Mouse (Mus musculus) lung, embryonic 15.5 days (tissue): ENCODE data around the gene Lamp1. TPM values are rescaled to one million over a fixed set of nuclear protein-coding genes. Genes with fewer than 3 reads are reported as not detected.
"Not testable (repeated sequence)": the region's sequence is repeated elsewhere in the genome, so short reads cannot be mapped to it uniquely, and the experiment has no call there.

Experiments
- ATAC-seq: fragments of 200-750 bp; cut with Nextera tagmentation; 2 replicates; pipeline ENCODE4 v1.8.0; 2017; ENCODE audit warnings: moderate number of reproducible peaks, borderline replicate concordance; ENCODE audit not compliant: low FRiP score, low TSS enrichment; ENCODE audit errors: extremely low read depth
- H3K27ac ChIP-seq: fragments of 300-500 bp; sonication (generic); 2 replicates; pipeline ENCODE4 v1.5.1; 2015; ENCODE audit warnings: moderate library complexity, mild to moderate bottlenecking, inconsistent platforms
- H3K27me3 ChIP-seq: fragments of 300-500 bp; sonication (generic); 2 replicates; pipeline ENCODE4 v1.6.1; 2015; ENCODE audit warnings: inconsistent platforms
- H3K36me3 ChIP-seq: fragments of 300-500 bp; sonication (generic); 2 replicates; pipeline ENCODE4 v1.6.1; 2015; ENCODE audit warnings: inconsistent platforms
- H3K4me1 ChIP-seq: fragments of 300-500 bp; sonication (generic); 2 replicates; pipeline ENCODE4 v1.6.1; 2015; ENCODE audit warnings: inconsistent platforms
- H3K4me2 ChIP-seq: fragments of 300-500 bp; sonication (generic); 2 replicates; pipeline ENCODE4 v1.6.1; 2015; ENCODE audit warnings: inconsistent platforms, mild to moderate bottlenecking, moderate library complexity
- H3K4me3 ChIP-seq: fragments of 300-500 bp; sonication (generic); 2 replicates; pipeline ENCODE4 v1.5.1; 2015; ENCODE audit warnings: mild to moderate bottlenecking, inconsistent platforms
- H3K9ac ChIP-seq: fragments of 300-500 bp; sonication (generic); 2 replicates; pipeline ENCODE4 v1.6.1; 2015; ENCODE audit warnings: inconsistent platforms
- H3K9me3 ChIP-seq: fragments of 300-500 bp; sonication (generic); 2 replicates; pipeline ENCODE4 v1.6.1; 2016; ENCODE audit warnings: inconsistent platforms
- WGBS: fragments of 180-500 bp; shearing (Covaris S2); methylation state at CpG from one replicate; pipeline ENCODE4 v1.1.7; 2015; 5-methylcytosine and 5-hydroxymethylcytosine counted together
- polyA plus RNA-seq: library from polyadenylated mRNA; unstranded; fragments of >200 nt; fragmentation: Nextera tagmentation; extraction: Ambion mirVana; gene quantifications from 2 replicates; pipeline ENCODE4 v1.2.1, GENCODE M21; 2015

The Lamp1 gene
- polyA plus RNA-seq, result 318 and 321 TPM in 2 replicates

DNA sequence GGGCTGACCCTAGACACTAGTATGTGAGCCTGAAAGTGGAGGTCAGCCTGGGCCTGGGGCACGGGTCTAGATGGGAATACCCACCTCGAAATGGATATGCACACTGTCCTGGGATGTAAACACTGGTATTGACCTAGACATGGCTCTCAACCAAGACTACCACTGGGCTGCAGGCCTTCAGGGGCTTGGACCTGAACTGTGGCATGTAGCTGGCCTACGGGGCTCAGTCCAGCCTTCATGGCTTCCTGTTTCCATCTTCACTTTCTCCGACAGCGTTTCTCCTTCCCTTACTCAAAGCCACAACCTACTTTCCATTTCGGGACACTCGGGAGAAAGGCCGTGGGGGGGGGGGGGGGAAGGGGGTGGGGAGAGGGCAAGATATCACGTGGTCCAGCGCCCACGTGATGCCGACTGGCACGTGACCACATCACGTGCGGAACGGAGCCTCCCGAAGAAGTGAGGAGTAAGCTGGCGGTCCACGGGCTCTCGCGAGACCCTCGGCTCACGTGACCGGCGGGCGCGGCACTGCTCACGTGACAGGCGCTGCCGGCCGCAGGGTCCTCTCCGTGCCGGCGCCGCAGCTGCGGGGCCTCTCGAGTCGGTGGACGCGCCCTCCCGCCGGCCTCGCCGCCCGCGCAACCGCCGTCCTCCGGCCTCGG lies at the start of gene Lamp1:
Lamp1 (plus strand) TSS at position 444 of the 659 bp plus-strand sequence.
- H3K9me3 ChIP-seq, result no peaks in the 10 kb centered on the region
- H3K4me2 ChIP-seq, result peak within 1 kb of the TSS; percentile 81
- WGBS, result 1% methylated on average over 44 of the region's 50 CpGs
- peak; percentile 95 for ATAC-seq
- no peaks in the 10 kb centered on the region for H3K36me3 ChIP-seq
- H3K4me3 ChIP-seq, result peak within 1 kb of the TSS; percentile 86
- H3K9ac ChIP-seq, result peak within 1 kb of the TSS; percentile 88
- peaks cover 20% of the 10 kb centered on the region for H3K4me1 ChIP-seq
- H3K27me3 ChIP-seq, result no peaks in the 10 kb centered on the region
- H3K27ac ChIP-seq, result 0 out of 2 replicates have a peak within 1 kb of the TSS, but pooled peaks have one; percentile 25

DNA sequence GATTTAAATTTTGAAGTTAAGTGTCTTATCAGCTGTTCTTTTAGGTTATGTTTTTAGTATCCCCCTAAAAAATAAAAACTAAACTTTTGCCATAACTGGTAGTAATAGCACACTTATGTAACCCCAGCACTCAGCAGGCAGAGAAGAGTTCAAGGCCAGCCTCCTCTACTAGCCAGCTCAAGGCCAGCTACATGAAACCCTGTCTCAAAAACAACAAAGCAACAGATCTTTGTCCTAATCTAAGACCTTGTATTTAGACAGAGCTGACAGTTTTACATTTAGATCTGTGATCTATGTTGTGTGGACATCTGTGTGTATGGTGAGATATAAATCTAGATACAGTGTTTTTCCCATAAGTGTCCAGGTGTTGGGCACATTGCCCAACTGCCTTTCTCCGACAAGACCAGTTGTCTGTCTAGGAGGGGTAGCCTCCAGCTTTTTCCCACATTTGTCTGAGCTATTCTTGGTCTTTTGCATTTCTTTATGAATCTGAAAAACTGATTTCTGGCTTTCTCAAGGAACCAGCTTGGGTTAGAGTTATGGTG lies 49.5 kb upstream of the Lamp1 start:
- Histone ChIP-seq H3K4me2 (no peak overlapping the region), H3K36me3 (peaks cover 4% of the 10 kb centered on the region; the same call in 1 of the 2 replicates), H3K9me3 (no peaks in the 10 kb centered on the region), H3K27me3 (no peaks in the 10 kb centered on the region), H3K27ac (no peak overlapping the region), H3K4me3 (no peak overlapping the region), H3K9ac (no peak overlapping the region), H3K4me1 (peaks cover 20% of the 10 kb centered on the region)
- WGBS, result 59% methylated on average over 1 of the region's 1 CpGs
- ATAC-seq, result no peak

DNA sequence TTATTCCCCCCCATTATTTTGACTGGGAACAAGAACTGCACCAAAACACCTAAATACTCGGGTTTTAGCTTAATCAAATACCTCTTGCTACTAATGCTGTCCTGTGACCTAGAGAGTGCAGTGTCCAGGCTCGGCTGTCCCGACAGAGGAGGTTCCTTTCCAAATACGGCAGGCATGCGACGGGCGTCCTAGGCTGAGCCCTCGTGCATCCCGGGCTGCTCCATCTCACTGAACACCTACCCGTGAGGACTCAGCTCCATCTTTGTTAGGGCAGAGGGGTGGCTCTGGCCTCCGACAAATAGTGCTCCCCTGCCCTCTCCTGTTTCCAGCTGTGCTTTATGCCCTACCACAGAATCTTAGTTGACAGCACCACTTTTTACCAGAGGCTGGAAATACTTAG lies 47.0 kb upstream of the Lamp1 start:
- 76% methylated on average over 11 of the region's 11 CpGs for WGBS
- no peak overlapping the region for H3K9ac ChIP-seq
- H3K4me1 ChIP-seq, result peaks cover 13% of the 10 kb centered on the region

DNA sequence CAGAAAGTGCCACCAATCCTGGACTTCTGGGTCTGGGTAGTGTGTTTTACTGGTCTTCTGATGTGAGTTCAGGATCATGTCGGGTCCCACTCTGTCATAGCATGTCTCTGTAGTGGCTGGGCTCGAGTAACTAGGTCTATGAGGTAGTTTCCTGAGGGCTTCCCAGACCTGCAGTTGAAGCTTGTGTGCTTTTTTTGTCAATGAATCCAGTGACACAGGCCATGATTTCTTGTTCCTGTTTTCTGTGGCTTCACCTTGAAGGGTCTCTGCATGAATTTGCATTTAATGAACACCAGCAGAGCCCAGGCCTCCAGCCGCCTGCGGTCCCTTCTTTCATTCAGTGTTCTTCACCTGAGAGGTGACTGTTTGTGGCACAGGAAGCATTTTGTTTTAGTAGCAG lies 45.7 kb upstream of the Lamp1 start:
- H3K27me3 ChIP-seq, result no peaks in the 10 kb centered on the region
- H3K4me2 ChIP-seq, result no peak overlapping the region
- no peaks in the 10 kb centered on the region for H3K9me3 ChIP-seq
- peaks cover 5% of the 10 kb centered on the region; the same call in 1 of the 2 replicates for H3K4me1 ChIP-seq
- no peak overlapping the region for H3K9ac ChIP-seq
- no peak overlapping the region for H3K27ac ChIP-seq
- no peak for ATAC-seq
- peaks cover 19% of the 10 kb centered on the region for H3K36me3 ChIP-seq
- WGBS, result 91% methylated on average over 4 of the region's 4 CpGs
- H3K4me3 ChIP-seq, result no peak overlapping the region

More for the DNA sequence above, 47.0 kb upstream of the Lamp1 start:
- Histone ChIP-seq H3K9me3 (no peaks in the 10 kb centered on the region), H3K27me3 (no peaks in the 10 kb centered on the region), H3K4me3 (no peak overlapping the region), H3K27ac (no peak overlapping the region), H3K36me3 (peaks cover 11% of the 10 kb centered on the region; the same call in 1 of the 2 replicates), H3K4me2 (no peak overlapping the region)
- ATAC-seq, result no peak

DNA sequence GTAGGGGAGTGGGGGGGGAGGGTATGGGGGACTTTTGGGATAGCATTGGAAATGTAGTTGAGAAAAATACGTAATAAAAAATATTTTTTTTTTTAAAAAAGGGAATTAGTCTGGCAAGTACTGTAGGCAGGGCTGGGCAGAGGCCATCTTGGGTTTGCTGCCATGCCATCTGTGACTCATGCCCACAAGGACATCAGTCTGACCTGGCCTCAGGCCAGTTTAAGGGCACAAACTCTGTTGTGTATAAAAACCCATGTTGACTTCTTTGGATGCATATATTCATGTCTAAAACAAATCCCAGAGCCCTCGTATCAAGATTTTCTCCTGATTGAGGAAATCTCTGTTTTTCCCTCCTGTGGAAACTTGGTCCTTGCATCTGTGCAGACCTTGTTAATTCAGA lies 41.9 kb upstream of the Lamp1 start:
- H3K4me1 ChIP-seq, result no peaks in the 10 kb centered on the region
- WGBS, result 80% methylated on average over 2 of the region's 2 CpGs
- H3K4me2 ChIP-seq, result no peak overlapping the region
- H3K36me3 ChIP-seq, result peaks cover 39% of the 10 kb centered on the region
- no peak for ATAC-seq
- H3K4me3 ChIP-seq, result no peak overlapping the region
- no peak overlapping the region for H3K9ac ChIP-seq
- no peaks in the 10 kb centered on the region for H3K27me3 ChIP-seq
- H3K9me3 ChIP-seq, result no peaks in the 10 kb centered on the region
- no peak overlapping the region for H3K27ac ChIP-seq

DNA sequence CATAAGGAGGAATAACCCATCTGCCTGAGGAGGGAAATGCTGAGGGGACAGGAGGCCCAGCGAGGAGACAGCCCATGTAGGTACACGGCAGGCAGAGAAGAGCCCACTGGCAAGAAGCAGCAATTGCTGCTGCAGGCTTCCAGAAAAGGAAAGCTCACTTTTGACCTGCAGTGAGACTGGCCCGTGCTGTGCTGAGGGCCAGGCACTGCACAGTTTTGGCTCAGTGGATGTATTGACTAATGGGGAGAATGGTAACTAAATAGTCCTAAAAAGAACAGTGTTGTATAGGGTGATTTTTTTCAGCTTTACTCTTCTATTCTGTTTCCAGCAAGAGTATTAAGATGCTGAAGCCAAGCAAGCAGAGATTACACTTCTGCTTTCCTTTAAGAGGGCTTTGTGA lies 40.4 kb upstream of the Lamp1 start:
- ATAC-seq, result no peak
- H3K9me3 ChIP-seq, result no peaks in the 10 kb centered on the region
- H3K36me3 ChIP-seq, result peaks cover 47% of the 10 kb centered on the region
- H3K4me1 ChIP-seq, result no peaks in the 10 kb centered on the region
- H3K27me3 ChIP-seq, result no peaks in the 10 kb centered on the region
- no peak overlapping the region for H3K4me3 ChIP-seq
- WGBS, result 81% methylated on average over 3 of the region's 3 CpGs
- no peak overlapping the region for H3K4me2 ChIP-seq
- no peak overlapping the region for H3K27ac ChIP-seq
- no peak overlapping the region for H3K9ac ChIP-seq

DNA sequence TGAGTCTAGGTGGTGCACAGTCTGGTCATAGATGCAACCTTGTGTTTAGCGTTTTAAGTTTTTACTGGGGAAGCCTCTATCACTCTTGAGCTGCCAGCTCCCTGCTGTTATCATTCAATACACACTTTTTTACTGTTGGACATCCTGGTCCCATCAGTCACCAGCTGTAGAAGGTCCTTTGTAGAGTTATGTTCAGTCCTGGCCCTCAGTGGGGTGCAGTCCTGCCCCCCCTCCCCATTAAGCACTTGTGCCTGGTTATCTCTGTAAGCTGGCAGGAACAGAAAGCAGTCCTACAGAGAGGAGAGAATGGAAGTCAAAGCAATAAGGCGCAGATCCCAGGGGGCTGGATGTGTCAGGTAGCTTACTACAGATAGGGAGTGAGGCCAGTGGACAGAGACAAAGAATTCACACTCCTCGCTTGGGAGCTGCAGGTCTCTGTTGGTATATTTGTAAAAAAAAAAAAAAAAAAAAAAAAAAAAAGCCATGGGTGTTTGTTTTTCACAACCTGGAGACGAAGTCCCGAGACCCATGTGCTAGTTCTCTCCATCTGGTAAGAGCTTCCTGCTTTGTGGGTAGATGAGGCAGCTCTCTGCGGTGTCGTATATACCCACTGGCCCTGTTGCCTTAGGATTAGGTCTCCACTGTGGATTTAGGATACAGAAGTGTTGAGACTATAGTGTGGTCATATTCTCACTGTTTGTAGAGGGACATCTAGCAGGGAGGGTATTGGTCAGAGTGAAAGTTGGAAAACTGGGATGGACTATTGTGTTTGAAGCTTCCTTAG lies 37.9 kb upstream of the Lamp1 start:
- H3K4me3 ChIP-seq, result no peak overlapping the region
- peaks cover 60% of the 10 kb centered on the region for H3K36me3 ChIP-seq
- no peak overlapping the region for H3K27ac ChIP-seq
- no peaks in the 10 kb centered on the region for H3K27me3 ChIP-seq
- 82% methylated on average over 7 of the region's 7 CpGs for WGBS
- no peak overlapping the region for H3K4me2 ChIP-seq
- H3K4me1 ChIP-seq, result no peaks in the 10 kb centered on the region
- ATAC-seq, result no peak
- H3K9me3 ChIP-seq, result no peaks in the 10 kb centered on the region
- H3K9ac ChIP-seq, result no peak overlapping the region

DNA sequence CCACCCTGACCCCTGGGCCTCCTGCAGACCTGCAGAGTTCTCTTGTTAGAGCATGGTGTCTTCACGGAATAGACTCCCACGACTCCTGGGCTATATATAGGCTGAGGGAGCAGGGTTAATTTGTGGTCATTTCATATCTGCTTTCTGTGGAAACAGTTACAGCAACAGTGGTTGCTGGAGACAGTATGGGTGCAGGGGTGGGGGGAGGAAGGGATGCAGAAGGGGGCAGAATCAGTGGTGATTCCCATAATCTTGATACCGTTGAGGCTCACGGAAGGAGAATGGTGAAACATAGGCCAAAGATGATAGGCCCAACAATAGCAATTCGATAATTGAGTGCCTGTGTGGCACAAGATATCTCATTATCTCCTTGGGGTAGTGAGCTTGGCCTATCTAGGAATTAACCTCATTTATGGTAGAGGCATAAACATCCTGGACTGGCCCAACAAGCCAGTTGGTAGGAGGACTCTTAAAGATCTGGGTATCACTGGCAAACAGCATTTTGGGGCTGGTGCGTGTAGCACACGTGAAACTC lies 36.0 kb upstream of the Lamp1 start:
- Histone ChIP-seq H3K9me3 (no peaks in the 10 kb centered on the region), H3K9ac (no peak overlapping the region), H3K4me1 (no peaks in the 10 kb centered on the region), H3K4me3 (no peak overlapping the region), H3K4me2 (no peak overlapping the region), H3K27me3 (no peaks in the 10 kb centered on the region), H3K27ac (no peak overlapping the region), H3K36me3 (peaks cover 72% of the 10 kb centered on the region)
- ATAC-seq, result no peak
- WGBS, result 91% methylated on average over 7 of the region's 7 CpGs

DNA sequence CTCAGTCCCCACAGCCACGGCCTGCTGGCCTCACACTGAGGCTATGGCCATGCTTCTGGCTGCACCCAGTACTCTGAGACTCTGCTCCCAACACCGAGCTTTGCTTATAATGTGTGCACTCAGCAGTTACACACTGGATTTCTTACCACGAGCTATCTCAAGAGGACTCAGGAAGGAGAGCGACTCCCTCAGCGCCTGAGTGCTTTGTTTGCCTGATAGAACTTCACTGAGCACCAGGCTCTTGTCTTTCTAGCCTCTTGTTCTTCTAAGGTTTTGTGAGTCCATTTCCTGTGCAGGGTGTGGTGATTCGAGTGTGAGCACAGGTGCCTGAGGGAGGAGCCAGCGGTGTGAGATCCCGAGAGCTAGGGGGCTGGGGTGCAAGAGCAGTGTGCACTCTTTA lies 34.1 kb upstream of the Lamp1 start:
- Histone ChIP-seq H3K4me2 (no peak overlapping the region), H3K9me3 (no peaks in the 10 kb centered on the region), H3K4me3 (no peak overlapping the region), H3K27ac (no peak overlapping the region), H3K36me3 (peaks cover 74% of the 10 kb centered on the region), H3K4me1 (no peaks in the 10 kb centered on the region), H3K27me3 (no peaks in the 10 kb centered on the region), H3K9ac (no peak overlapping the region)
- 79% methylated on average over 8 of the region's 8 CpGs for WGBS
- ATAC-seq, result no peak

DNA sequence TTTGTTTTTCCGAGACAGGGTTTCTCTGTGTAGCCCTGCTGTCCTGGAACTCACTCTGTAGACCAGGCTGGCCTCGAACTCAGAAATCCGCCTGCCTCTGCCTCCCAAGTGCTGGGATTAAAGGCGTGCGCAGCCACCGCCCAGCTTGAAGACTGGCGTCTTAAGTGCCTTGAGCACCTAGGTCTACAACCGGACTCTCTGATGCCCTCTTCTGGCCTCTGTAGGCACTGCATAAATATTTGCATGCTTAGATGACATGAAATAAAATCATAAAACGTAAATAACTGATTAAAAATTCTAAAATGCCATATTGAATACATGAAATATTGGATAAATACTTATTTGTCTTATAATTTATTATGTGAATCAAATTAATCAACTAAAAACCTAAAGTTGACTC lies 26.7 kb upstream of the Lamp1 start:
- H3K4me3 ChIP-seq, H3K27ac ChIP-seq, H3K4me2 ChIP-seq, H3K27me3 ChIP-seq, H3K9ac ChIP-seq, ATAC-seq, H3K9me3 ChIP-seq, H3K4me1 ChIP-seq: not testable (repeated sequence)
- H3K36me3 ChIP-seq, result peaks cover 89% of the 10 kb centered on the region
- 66% methylated on average over 9 of the region's 9 CpGs for WGBS

DNA sequence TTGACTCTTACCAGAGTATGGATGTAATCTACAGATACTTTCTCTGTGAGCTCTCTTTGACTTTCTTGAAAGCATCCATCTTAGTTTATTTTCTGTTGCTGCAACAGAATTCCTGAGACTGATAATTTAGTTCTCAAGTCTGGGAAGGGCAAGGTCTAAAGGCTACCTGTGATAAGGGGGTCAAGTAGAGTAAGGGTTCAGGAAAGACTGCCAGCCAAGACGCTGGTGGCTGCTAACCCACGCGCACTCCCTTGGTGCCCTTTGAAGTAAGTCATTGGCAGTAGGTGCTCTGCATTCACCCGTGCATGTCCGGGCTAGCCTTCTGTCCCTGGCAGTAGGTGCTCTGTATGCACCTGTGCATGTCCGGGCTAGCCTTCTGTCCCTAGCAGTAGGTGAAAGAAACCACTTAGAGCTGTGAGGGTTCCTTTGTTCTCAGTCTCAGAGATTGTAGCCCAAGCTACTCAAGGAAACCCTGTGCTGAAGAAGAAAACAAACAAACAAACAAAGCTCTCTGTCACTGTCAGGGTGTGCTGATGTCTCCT lies 19.2 kb upstream of the Lamp1 start:
- Histone ChIP-seq H3K4me2 (no peak overlapping the region), H3K4me3 (no peak overlapping the region), H3K27me3 (no peaks in the 10 kb centered on the region), H3K9me3 (no peaks in the 10 kb centered on the region), H3K27ac (no peak overlapping the region), H3K9ac (no peak overlapping the region), H3K36me3 (peaks cover 96% of the 10 kb centered on the region), H3K4me1 (no peaks in the 10 kb centered on the region)
- no peak for ATAC-seq
- 89% methylated on average over 6 of the region's 6 CpGs for WGBS

DNA sequence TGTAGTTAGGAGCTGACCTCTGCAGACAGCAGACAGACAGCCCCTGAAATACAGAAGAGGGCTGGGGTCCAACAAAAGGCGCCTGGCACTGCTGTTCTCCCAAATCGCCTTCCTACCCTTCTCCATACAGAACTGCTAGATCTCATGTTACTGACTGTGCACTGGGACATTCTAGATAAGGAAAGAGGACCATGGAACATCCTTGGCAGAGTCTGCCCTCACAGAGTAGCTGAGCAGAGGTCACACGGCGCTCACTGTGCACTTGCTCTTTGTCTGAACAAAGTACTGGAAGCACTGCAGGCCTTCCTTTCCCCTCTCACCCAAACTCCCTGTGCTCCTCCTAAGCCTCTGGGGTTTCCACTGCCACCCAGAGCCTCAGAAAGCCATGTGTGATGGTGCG lies 17.3 kb upstream of the Lamp1 start:
- 87% methylated on average over 5 of the region's 5 CpGs for WGBS
- no peaks in the 10 kb centered on the region for H3K27me3 ChIP-seq

More for the DNA sequence above, 17.3 kb upstream of the Lamp1 start:
- Histone ChIP-seq H3K4me2 (no peak overlapping the region), H3K27ac (no peak overlapping the region), H3K36me3 (peaks cover 96% of the 10 kb centered on the region), H3K4me3 (no peak overlapping the region), H3K9me3 (no peaks in the 10 kb centered on the region), H3K4me1 (no peaks in the 10 kb centered on the region), H3K9ac (no peak overlapping the region)
- no peak for ATAC-seq
